Mouse (Mus musculus): Measurements from ENCODE around the gene Chrna9. TPM values are rescaled to one million over a fixed set of nuclear protein-coding genes. Genes with fewer than 3 reads are reported as not detected.

Chrna9 gene
- not detected for polyA plus RNA-seq (2014; fragmentation: Illumina TruSeq; extraction: RNeasy Lipid Tissue Mini Kit (QIAGEN cat#74804); ENCODE audit: low read depth, low replicate concordance)

GRCm38 (mm10) chr5:65934783-65935182, at the start of gene Chrna9:
Chrna9 (plus strand) TSS chr5:65934921.

GRCm38 (mm10) chr5:66004134-66004925, 69.6 kb downstream of the Chrna9 start, which contains the start of gene 9130230L23Rik:
9130230L23Rik (minus strand) TSS chr5:66004285.

Other genes with a start within 250 kb of the Chrna9 start
- gene Pds5a, start 236.6 kb upstream of the Chrna9 start, polyA plus RNA-seq (2014; fragmentation: Illumina TruSeq; extraction: RNeasy Lipid Tissue Mini Kit (QIAGEN cat#74804); ENCODE audit: low read depth, low replicate concordance), result 40.3 TPM
- gene N4bp2, start 171.4 kb upstream of the Chrna9 start, polyA plus RNA-seq (2014; fragmentation: Illumina TruSeq; extraction: RNeasy Lipid Tissue Mini Kit (QIAGEN cat#74804); ENCODE audit: low read depth, low replicate concordance), result 5.6 TPM
- gene Rhoh, start 73.7 kb upstream of the Chrna9 start, polyA plus RNA-seq (2014; fragmentation: Illumina TruSeq; extraction: RNeasy Lipid Tissue Mini Kit (QIAGEN cat#74804); ENCODE audit: low read depth, low replicate concordance), result 0.26 TPM
- gene 9130230L23Rik, start 69.4 kb downstream of the Chrna9 start, polyA plus RNA-seq (2014; fragmentation: Illumina TruSeq; extraction: RNeasy Lipid Tissue Mini Kit (QIAGEN cat#74804); ENCODE audit: low read depth, low replicate concordance), result not detected
- 0.76 TPM for gene Rbm47, start 238.2 kb downstream of the Chrna9 start, polyA plus RNA-seq (2014; fragmentation: Illumina TruSeq; extraction: RNeasy Lipid Tissue Mini Kit (QIAGEN cat#74804); ENCODE audit: low read depth, low replicate concordance)